Mouse (Mus musculus): ENCODE measurements at regions not wholly inside any gene's neighbourhood (a gene's known extent, or its start where the extent isn't known, plus 50 kb on each side); places are given as distances from the start of the nearest gene placed in this dataset.

DNA sequence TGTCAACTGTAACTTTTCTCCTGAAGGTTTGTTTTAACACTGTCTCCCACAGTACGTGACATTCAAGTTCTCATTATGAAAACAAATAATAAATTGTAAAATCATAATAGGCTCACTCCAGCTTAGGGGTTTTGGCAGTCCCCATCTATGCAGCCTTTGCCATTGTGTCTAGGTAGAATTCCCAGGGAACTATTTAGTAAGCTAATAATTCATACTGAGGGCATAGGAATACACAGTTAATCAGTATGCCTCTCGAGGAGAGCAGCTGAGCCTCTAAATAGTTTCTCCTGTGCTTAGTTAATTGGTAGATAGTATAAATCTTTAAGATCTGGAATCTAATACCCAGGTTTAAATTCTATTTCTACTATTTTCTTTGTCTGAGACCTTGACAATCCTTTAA is 191.7 kb downstream of the Tprg start:
- TF ChIP-seq CTCF (IDR thresholded peaks at IDR 0.05; ENCODE audit: borderline replicate concordance, insufficient read depth, low read length) (no peak), POLR2A (IDR thresholded peaks at IDR 0.05; ENCODE audit: low read depth, low read length) (no peak)
